Mouse (Mus musculus): ENCODE data around the gene Xaf1. TPM values are rescaled to one million over a fixed set of nuclear protein-coding genes. Genes with fewer than 3 reads are reported as not detected.

Gene Xaf1
- 25.0 and 28.3 TPM in 2 replicates for polyA plus RNA-seq (2015; fragmentation: Nextera tagmentation; extraction: Ambion mirVana)

- no peaks in the 10 kb centered on the region for H3K9me3 ChIP-seq (replicated peaks; ENCODE audit: low read length)
- peak within 1 kb of the TSS; percentile 36 for H3K4me3 ChIP-seq (replicated peaks; ENCODE audit: low read depth, low read length)
- no peak for TF ChIP-seq CTCF (IDR thresholded peaks at IDR 0.05; ENCODE audit: low read depth)
- peaks cover 11% of the 10 kb centered on the region; the same call in 1 of the 2 replicates for H3K4me1 ChIP-seq (replicated peaks; ENCODE audit: insufficient read depth, low read length)
- WGBS: 2% methylated on average over 6 of the region's 6 CpGs
- H3K9ac ChIP-seq (ENCODE audit: low read depth, low read length): peak within 1 kb of the TSS; percentile 49; the same call in 1 of the 2 replicates
- H3K27ac ChIP-seq: peak within 1 kb of the TSS; percentile 65
- H3K4me2 ChIP-seq (ENCODE audit: low read length): peak within 1 kb of the TSS; percentile 53
- no peaks in the 10 kb centered on the region for H3K36me3 ChIP-seq (ENCODE audit: insufficient read depth, low read length)
- peak; percentile 84 for ATAC-seq (replicated peaks; ENCODE audit: low FRiP score, low read depth)
- H3K27me3 ChIP-seq (ENCODE audit: insufficient read depth, low read length): no peaks in the 10 kb centered on the region
- DNase-seq (ENCODE audit: low spot score): peak; percentile 89
Observed at GRCm38 (mm10) chr11:72301334-72301733, at the start of gene Xaf1. Gene Xaf1, plus strand, starts transcription at chr11:72301629.

DNA sequence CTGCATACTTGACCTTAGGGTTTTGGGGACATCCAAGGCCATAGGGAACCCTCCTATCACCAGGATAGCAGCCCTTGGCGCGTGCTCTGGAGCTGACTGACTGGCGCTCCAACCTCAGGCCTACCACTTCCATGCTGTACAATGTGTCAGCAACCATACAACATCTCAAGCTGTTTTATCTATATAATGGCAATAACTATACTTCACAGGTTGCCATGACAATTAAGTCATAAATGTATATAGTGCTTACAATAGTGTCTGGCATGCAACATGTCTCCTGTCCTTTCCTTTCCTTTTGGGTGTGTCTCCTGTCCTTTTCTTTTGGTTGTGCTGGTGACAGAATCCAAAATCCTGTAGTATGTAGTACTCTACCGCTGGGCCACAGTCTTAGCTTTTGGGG, 45.8 kb upstream of the Xaf1 start:
- Histone ChIP-seq H3K9me3 (replicated peaks; ENCODE audit: low read length) (no peaks in the 10 kb centered on the region), H3K36me3 (ENCODE audit: insufficient read depth, low read length) (no peaks in the 10 kb centered on the region), H3K27ac (no peak overlapping the region), H3K9ac (ENCODE audit: low read depth, low read length) (no peak overlapping the region), H3K4me2 (ENCODE audit: low read length) (no peak overlapping the region), H3K4me3 (replicated peaks; ENCODE audit: low read depth, low read length) (no peak overlapping the region), H3K27me3 (ENCODE audit: insufficient read depth, low read length) (no peaks in the 10 kb centered on the region), H3K4me1 (replicated peaks; ENCODE audit: insufficient read depth, low read length) (no peaks in the 10 kb centered on the region)
- no peak for ATAC-seq (replicated peaks; ENCODE audit: low FRiP score, low read depth)
- 95% methylated on average over 4 of the region's 4 CpGs for WGBS
- no peak for DNase-seq (ENCODE audit: low spot score)
- no peak for TF ChIP-seq CTCF (IDR thresholded peaks at IDR 0.05; ENCODE audit: low read depth)

GRCm38 (mm10) chr11:72256441-72256840, 45.0 kb upstream of the Xaf1 start:
- no peak overlapping the region for H3K4me2 ChIP-seq (ENCODE audit: low read length)
- ATAC-seq (replicated peaks; ENCODE audit: low FRiP score, low read depth): no peak
- H3K9me3 ChIP-seq (replicated peaks; ENCODE audit: low read length): no peaks in the 10 kb centered on the region
- no peak for DNase-seq (ENCODE audit: low spot score)
- H3K27me3 ChIP-seq (ENCODE audit: insufficient read depth, low read length): no peaks in the 10 kb centered on the region
- 64% methylated on average over 2 of the region's 2 CpGs for WGBS
- H3K9ac ChIP-seq (ENCODE audit: low read depth, low read length): no peak overlapping the region
- no peak overlapping the region for H3K4me3 ChIP-seq (replicated peaks; ENCODE audit: low read depth, low read length)
- H3K4me1 ChIP-seq (replicated peaks; ENCODE audit: insufficient read depth, low read length): no peaks in the 10 kb centered on the region
- no peaks in the 10 kb centered on the region for H3K36me3 ChIP-seq (ENCODE audit: insufficient read depth, low read length)
- H3K27ac ChIP-seq: no peak overlapping the region
- TF ChIP-seq CTCF (IDR thresholded peaks at IDR 0.05; ENCODE audit: low read depth): no peak

DNA sequence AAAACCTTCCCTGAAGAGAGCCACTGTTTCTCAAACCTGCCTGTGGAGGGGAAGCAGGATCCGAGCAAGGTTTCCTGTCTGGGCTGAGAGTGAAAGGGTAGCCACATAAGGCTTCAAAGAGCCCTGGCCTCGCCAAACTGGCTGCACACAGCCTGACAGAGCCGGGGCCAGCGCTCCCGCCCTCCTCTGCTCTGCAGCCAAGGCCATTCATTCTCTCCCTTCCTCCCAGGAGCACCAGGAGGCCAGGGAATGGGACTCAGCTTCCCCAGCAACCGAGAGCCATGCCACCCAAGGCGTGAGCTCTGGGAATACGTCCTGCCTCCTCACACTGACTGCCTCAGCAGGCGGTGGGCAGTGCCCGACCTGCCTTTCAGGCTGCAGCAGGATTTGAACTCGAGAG, 35.9 kb upstream of the Xaf1 start:
- TF ChIP-seq CTCF (IDR thresholded peaks at IDR 0.05; ENCODE audit: low read depth): no peak
- H3K27me3 ChIP-seq (ENCODE audit: insufficient read depth, low read length): peaks cover 18% of the 10 kb centered on the region
- no peak overlapping the region for H3K4me2 ChIP-seq (ENCODE audit: low read length)
- H3K36me3 ChIP-seq (ENCODE audit: insufficient read depth, low read length): no peaks in the 10 kb centered on the region
- 8% methylated on average over 11 of the region's 11 CpGs for WGBS
- H3K9me3 ChIP-seq (replicated peaks; ENCODE audit: low read length): no peaks in the 10 kb centered on the region
- DNase-seq (ENCODE audit: low spot score) (no peak), ATAC-seq (replicated peaks; ENCODE audit: low FRiP score, low read depth) (no peak)
- H3K4me1 ChIP-seq (replicated peaks; ENCODE audit: insufficient read depth, low read length): peaks cover 7% of the 10 kb centered on the region; the same call in 1 of the 2 replicates
- 0 out of 2 replicates have a peak overlapping the region, but pooled peaks have one; percentile 35 for H3K4me3 ChIP-seq (replicated peaks; ENCODE audit: low read depth, low read length)
- no peak overlapping the region for H3K9ac ChIP-seq (ENCODE audit: low read depth, low read length)
- no peak overlapping the region for H3K27ac ChIP-seq

DNA sequence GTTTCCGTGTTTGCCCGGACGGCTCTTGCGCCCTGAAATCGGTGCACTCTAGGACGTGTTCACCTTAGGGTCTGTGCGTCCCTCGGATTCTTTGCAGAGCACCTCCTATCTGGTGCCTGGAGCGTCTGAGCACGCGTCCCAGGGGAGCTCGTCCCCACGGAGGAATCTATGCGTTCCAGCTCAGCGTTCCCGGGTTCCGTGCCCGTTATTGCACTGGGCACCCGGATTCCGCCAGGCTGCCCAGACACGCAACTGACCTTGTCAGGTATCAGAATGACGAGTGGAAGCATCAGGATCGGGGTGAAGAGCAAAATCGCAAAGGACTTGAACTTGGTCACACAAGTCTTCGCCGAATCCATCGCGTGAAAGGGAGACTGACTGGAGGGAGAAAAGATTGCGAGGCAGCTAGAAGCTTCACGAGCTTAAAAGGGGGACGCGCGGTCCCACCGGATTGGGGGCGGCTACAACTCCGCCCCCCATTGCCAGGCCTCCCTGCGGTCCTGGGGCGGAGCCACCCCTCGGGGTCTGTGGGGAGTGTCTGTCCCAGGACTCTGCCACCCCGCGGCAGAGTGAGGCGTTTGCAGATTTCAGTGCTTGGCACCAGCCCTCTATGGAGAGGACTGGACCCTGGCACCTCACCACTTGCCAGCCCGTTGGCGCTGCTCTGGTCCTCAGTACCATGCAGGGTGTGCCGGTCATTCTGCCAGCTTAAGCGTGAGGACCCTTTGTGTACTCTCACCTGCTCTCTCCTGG, 35.0 kb upstream of the Xaf1 start:
- Histone ChIP-seq H3K4me3 (replicated peaks; ENCODE audit: low read depth, low read length) (peak overlapping the region; percentile 35), H3K27ac (no peak overlapping the region), H3K9ac (ENCODE audit: low read depth, low read length) (peak overlapping the region; percentile 27; the same call in 1 of the 2 replicates), H3K27me3 (ENCODE audit: insufficient read depth, low read length) (peaks cover 18% of the 10 kb centered on the region), H3K4me2 (ENCODE audit: low read length) (peak overlapping the region; percentile 75), H3K9me3 (replicated peaks; ENCODE audit: low read length) (no peaks in the 10 kb centered on the region), H3K36me3 (ENCODE audit: insufficient read depth, low read length) (no peaks in the 10 kb centered on the region), H3K4me1 (replicated peaks; ENCODE audit: insufficient read depth, low read length) (peaks cover 7% of the 10 kb centered on the region; the same call in 1 of the 2 replicates)
- peak; percentile 78 for DNase-seq (ENCODE audit: low spot score)
- peak; percentile 59 for TF ChIP-seq CTCF (IDR thresholded peaks at IDR 0.05; ENCODE audit: low read depth)
- ATAC-seq (replicated peaks; ENCODE audit: low FRiP score, low read depth): peak; percentile 66; the same call in 1 of the 2 replicates
- 1% methylated on average over 46 of the region's 46 CpGs for WGBS

DNA sequence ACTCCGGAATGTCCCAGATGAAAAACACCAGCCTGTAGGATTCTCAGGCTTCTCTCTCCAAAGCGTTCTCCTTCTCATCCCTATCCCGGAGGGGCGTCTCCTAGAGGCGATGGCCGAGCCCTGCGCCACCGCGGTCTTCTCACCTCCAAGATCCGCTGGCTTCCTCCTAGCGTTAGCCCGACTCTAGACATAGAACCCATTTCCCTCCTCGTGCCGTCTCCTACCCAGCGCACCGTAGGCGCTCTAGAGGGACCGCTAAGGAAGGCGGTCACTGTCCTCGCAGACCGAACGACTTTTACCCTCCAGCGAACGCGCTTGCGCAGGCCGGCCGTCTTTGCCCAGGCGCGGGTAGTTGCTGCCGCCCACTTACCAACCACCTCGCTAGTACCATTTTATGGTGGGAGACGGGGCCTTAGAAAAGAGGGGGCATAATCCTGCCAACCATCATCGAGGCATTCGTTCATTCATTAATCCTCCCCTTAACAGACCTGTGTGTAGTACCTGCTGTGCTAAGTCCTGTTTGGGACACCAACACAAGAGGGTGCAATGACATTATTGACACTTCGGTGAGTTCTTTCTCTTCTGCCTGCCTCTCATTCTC, 34.4 kb upstream of the Xaf1 start, which contains the start of gene Slc13a5:
Gene Slc13a5, minus strand, starts transcription at position 263 of the 601 bp plus-strand sequence.
- TF ChIP-seq CTCF (IDR thresholded peaks at IDR 0.05; ENCODE audit: low read depth): no peak
- DNase-seq (ENCODE audit: low spot score): peak; percentile 38
- Histone ChIP-seq H3K9ac (ENCODE audit: low read depth, low read length) (peak within 1 kb of the TSS; percentile 27; the same call in 1 of the 2 replicates), H3K4me1 (replicated peaks; ENCODE audit: insufficient read depth, low read length) (peaks cover 7% of the 10 kb centered on the region; the same call in 1 of the 2 replicates), H3K4me3 (replicated peaks; ENCODE audit: low read depth, low read length) (peak within 1 kb of the TSS; percentile 35), H3K27ac (no peak within 1 kb of the TSS), H3K36me3 (ENCODE audit: insufficient read depth, low read length) (no peaks in the 10 kb centered on the region), H3K27me3 (ENCODE audit: insufficient read depth, low read length) (peaks cover 18% of the 10 kb centered on the region), H3K4me2 (ENCODE audit: low read length) (peak within 1 kb of the TSS; percentile 75), H3K9me3 (replicated peaks; ENCODE audit: low read length) (no peaks in the 10 kb centered on the region)
- WGBS: 2% methylated on average over 36 of the region's 36 CpGs
- no peak for ATAC-seq (replicated peaks; ENCODE audit: low FRiP score, low read depth)

Data from kidney, postnatal 0 days (tissue).